Mouse (Mus musculus) retina, postnatal 1 day (tissue): ENCODE measurements around the gene Hhipl1.

Experiments
- DNase-seq: peaks from one replicate; pipeline ENCODE4 v3.0.0-alpha.2; 2012

Hhipl1 gene

DNA sequence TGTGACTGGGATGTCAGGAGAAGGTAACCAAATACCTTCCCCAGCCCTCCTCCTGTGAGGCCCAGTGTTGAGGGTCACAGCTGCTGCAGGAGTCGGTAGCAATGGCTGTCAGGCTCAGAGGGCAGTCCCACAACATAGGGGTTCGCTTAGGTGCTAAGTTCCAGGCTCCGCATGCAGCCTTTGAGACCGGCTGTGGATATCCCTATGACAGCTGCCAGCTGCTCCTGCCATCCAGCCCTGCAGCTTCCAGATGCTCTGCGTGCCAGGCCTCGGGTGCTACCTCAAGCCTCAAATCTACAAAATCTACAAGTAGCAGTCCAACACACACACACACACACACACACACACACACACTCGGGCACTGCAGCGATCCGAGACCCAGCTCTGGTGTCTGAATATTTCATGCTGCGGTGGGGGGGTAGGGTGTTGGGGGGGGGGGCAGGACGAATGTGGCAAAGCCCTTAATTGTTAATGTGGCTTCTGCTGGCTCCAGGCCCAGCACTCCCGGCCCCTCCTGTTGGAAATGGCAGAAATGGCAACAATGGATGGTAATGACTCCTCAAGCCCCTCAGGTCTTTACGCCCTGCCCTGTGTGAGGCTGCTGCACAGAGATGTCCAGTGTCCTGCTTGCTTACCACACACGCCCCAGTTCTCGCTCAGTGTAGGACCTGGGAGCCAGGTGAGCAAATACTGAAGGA, 27.7 kb upstream of the Hhipl1 start:
- DNase-seq: peak; percentile 70

DNA sequence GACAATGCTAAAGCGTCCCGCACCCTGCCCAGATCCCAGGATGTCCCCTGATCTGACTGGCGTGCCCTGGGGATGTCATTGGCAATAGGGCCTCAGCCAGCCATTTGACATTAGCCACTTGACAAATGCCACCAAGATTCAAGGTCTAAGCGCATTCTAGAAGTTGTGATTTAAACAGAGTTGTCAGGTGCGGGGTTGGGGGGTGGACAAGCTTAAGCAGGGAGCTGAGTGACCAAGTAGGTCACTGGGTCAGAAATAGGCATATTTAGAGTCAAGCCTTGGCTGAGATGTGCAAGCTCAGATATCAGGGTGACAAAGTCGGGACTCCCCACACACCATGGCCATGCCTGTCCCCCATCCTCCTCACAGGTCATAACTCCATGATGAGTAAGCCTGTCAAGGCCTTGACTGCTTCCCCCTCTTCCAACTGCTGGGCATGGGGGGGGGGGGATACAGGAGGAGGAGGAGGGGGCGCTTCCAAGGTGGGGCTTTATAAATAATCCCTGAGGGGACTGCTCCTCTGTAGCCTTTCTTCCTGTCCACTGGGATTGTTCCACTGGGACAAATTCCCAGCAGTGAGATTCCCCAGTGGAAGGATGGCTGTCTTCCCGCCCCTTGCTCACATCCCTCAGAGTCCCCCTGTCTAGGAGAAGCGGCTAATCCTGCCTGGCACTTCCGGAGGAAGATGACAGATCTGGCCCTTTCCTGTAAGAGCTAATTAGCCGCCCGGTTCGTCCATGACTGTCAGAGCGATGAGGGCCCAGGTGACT, 21.4 kb upstream of the Hhipl1 start:
- DNase-seq: peak; percentile 91

DNA sequence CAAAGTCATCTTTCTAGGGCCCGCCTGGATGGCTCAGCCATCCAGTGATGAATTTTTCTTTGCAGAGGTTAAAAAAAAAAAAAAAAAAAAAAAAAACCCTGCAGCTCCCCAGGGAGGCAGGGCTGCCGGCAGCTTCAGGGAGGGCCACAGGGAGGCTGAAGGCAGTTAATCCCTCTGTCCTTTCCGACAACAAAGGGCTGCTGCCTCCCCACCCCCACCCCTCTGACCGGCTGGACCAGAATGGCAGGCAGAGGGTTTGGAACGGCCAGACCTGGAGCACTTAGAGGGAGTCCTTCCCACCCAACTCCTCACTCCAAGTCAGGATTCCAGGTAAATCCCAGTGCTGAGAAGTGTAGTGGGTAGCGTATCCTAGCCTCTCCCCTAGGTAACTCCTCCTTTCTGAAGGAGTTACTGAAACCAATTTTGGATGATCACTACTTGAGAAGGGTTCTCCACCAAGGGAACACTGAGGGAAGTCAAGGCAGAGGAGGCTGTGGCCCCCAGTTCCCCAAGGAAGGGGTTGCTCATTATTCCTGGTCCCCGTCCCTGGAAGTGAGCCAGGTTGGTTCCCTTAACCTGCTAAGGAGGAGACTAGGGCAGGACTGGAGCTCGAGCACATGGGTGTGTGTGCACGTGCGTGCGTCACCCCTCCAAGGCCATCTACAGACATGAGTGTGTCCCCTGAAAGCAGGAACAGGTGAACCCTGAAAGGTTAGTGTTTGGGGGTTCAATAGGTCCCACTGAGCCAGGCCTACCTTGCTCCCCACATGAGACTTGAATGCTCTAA, 20.7 kb upstream of the Hhipl1 start:
- peak; percentile 84 for DNase-seq

DNA sequence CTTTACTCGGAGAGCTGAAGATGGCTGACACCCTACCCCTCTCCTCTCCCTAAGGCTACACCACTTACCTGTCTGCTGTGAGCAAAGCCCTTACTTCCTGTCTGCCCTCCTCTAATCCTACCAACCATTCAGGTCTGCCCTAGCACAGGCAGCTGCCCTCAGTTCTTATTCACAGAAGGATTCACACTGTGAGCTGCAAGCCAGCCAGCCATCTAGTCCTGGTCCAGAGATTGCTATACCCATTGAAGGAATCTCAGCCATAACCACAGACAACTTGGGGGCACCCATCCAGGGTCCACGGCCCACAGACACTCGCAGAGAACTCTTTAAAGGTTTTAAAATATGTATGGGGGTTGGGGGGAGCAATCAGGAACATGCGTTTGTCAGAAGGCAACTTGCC, 19.7 kb upstream of the Hhipl1 start:
- DNase-seq: no peak

DNA sequence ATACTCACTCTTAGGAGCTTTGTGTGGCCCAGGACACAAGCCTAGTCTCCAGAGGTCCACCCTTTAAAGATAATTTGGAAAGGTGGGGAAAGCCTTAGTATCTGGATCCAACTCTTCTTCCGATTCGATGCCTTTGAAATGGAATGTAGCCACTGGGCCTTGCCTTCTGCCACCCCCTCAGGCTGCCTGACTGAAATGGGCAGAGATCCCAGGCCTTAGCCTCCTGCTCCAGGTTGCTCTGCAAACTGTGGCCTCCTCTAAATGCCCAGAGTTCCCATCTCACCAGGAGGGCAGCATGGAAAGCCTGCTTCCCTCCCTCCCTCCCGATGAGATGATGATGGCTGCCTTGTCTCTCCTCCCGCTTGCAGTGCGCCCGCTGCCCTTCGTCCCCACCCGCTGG, 19.1 kb upstream of the Hhipl1 start:
- no peak for DNase-seq

DNA sequence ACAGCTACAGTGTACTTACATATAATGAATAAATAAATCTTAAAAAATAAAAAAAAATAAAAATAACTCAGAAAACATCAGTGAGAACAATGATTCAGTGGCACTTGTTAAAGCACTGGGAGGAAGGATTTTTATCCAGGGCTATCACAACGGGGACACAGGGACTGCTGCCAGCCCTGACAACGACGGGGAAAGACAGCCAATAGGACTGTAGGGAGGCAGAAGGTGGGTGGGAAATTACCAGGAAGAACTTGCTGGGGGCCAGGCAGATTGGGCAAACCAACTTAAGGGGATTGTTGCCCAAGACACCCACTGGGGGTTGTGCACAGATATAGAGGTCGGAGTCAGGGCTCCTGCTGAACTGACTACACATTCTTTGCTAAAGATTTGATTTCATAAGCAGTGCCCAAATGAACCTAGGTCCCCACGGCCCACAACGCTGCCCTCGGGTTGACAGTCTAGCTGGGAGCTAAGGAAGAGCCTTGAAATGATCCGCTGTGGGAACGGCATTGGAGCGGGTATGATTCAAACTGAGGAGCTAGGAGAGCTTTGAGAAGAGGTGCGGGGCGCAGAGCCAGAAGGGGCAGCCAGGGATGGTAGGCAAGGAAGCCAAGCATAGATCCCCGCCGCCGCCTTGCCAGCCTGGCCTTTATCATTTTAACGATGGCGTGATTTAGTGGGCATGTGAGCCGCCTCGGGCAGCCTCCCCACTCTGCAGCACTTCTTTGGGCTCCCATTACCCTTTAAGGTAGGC, 17.8 kb upstream of the Hhipl1 start:
- no peak for DNase-seq

DNA sequence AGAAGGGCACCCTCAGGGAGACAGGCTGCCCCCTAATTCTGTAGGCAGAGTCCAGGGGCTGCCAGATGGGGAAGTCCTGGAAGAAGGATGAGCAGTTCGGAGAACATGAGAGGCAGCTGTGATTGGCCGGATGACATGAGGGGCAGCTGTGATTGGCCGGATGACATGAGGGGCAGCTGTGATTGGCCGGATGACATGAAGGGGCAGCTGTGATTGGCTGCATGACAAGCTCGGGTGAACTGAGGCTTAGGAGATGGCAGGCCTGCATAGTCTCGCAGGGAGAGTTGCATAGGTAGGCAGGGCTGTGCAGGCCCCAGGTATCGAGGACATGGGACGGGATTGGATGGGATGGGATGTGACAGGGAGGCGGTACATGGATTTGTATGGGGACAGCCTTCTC, 13.7 kb upstream of the Hhipl1 start:
- peak; percentile 83 for DNase-seq

DNA sequence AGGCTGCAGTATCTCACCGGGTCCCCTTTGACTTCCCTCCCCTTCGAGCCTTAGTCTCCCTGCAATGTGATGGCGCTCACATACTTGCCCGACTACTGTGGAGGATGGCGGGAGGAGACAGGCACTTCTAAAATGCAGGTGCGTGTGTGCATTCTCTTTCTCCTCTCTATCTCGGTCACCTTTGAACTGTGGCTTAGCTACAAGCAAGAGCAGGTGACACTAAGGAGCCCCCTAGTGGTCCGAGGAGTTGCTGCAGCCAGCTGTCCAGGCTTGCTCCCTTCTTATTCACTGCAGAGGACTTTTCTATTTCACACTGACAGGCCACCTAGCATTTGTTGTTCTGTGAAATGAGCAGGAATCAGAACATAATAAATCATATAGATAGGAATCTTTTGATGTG, 13.1 kb upstream of the Hhipl1 start:
- peak; percentile 85 for DNase-seq

DNA sequence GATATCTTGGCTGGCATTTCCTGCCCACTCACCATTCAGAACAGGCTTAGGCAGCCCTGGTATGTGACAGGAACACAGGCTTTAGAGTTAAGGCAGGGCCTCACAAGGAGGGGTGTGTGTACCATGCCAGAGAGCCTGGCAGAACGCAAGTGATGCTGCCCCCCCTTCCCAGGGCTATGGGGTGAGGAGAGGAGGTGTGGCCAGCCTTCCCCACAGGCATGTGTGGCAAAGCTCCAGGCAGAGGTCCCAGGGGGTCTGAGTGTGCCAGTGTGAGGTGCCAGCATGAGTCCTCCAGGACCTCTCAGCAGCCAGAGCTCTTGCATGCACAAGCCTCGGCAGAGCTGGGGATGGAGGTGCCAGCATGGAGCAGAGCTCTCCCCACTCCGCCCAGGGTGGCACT, 11.4 kb upstream of the Hhipl1 start:
- DNase-seq: no peak

DNA sequence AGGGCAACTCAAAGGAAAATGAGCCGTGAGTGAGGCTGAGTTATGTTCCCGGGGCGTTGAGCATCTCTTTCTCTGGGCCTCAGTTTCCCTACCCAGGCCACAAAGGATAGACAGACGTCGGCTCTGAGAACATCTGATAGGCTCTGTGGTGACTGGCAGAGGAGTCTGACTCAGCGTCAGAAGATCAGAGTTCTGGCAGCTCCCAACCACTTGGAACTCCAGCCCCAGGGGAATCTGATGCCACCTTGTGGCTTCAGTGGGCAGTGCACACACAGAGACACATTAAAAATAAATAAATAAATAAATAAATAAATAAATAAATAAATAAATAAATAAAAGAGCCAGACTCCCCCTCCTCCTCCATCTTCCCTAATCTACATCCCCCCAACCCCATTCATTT, 9.0 kb upstream of the Hhipl1 start:
- DNase-seq: peak; percentile 70

DNA sequence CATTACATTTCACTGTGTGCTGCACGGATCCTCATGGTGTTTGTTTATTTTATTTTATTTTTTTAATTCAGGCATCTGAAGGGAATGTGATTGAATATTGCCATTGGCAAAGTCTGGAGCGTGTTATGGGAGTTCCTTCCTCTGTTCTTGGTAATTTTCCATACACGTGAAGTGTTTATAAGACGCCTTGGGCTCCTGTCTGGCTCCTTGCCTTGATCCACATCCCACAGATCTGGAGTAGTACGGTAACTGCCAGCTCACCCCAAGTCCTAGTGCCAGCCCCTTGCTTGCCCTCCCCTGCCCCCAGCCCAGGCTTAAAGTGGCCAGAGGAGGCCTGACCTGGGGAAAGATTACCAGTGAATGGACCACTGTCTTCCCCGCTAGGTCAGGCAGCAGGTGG, 5.1 kb upstream of the Hhipl1 start:
- DNase-seq: no peak

DNA sequence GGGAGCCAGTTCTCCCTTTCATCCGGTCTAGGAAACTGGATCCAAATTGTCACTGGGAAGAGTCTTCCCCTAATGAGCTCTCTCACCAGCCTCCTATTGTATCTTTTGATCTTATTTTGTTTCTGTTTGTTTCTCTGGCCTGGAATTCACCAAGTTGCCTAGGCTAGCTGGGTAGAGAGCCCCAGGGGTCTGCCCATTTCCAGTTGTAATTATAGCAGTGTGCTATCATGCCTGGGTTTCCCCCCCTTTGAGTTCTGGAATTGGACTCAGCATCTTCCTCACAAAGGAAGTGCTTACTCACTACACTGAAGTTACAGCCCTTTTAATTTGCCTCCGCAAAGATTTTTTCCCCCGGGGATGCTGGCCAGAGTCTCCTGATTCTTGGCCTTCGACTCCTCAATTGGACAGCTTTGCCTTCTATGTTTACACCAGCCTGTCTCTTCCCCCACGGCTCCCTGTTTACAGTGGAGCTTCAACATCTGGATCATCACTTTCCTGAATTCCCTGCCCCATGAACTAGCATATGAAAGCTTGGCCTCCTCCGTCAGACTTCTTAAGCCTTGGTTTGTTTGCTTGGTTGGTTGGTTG, 2.2 kb upstream of the Hhipl1 start:
- DNase-seq: peak; percentile 43

DNA sequence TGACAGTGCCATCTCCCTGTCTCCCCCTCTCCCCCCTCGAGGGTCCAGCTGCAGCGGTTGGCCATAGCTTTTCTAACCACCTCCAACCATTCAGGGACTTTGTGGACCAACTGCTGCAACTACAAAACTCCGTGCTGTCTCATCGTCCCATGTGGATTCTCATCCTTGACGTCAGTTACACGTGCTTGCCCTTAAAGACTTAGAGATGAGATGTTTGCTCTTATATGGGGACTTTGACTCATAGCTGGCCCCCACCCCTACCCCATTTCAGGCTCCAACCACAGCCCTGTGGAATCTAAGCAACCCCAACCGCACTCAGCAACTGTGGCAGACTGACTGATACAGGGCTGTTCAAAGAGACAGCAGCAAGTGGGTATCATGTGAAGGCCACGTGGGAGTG, 898 bp upstream of the Hhipl1 start:
- no peak for DNase-seq

DNA sequence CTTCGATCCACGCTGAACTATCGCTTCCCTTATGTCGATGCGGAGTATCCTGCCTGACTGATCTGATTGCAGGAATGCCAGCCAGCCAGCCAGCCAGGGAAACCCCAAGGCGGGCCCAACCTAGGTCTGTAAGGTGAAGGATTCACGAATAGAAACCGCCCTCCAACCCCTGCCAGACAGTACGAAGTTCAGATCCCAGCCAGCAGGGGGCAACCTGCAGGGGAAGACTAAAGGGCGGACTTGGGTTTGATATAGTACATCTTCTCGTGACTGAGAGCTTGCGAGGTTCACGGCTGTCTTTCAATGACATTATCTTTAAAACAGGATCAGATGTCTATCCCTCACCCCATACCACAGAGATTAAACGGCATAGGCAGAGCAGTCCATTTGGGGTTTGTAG, 1.5 kb downstream of the Hhipl1 start:
- DNase-seq: peak; percentile 77

DNA sequence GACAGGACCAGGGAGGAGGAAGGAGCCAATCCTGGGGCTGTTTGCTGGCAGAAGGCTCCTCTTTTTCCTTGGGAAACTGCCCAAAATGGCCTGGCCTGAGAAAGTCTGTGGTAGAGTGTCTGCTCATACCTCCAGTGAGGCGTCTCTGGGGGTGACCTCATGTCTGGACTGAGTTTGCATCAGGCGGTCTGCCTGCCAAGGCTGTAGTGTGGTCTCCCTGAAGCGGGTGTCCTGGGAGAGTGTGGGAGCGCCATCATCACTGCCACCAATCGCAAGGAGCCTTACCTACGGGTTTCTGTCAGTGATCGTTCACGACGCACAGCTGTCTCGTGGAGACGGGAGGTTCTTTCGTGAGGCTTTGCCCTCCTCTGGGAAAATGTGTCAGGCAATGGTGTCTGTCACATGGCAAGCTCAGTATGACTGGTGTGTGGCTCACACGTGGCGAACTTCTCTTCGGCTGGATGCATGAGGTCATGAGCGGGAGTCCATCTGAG, 2.3 kb downstream of the Hhipl1 start:
- no peak for DNase-seq

DNA sequence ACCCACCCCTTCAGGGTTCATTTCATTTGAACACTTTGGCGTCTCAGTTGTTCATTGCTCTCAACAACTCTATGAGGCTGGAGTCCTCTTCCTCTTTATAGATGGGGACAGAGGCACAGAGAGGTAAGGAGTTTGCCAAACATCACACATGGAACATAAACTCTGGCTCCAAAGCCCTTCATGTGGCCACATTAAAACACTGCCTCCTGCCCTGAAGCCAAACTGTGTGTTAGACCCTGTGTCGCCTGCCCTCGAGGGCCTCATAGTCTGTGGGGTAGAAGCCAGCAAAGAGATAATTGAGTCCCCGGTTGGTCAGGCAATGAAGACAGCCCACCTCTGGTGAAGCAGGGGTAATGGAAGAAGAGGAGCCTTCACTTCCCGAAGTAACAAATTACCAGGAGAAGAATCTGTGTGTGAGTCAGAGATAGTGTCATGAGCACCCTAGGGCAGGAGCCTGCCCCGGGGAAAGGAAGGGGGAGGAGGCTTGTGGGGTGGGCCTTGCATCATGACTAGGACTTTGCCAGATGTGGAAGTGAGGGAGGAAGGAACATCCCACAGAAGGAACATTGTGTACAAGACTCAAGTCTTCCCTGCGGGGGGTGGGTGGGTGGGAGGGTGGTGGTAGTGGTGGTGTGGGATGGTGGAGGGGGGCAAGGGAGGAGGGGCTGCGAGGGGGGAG, 3.2 kb downstream of the Hhipl1 start:
- no peak for DNase-seq

DNA sequence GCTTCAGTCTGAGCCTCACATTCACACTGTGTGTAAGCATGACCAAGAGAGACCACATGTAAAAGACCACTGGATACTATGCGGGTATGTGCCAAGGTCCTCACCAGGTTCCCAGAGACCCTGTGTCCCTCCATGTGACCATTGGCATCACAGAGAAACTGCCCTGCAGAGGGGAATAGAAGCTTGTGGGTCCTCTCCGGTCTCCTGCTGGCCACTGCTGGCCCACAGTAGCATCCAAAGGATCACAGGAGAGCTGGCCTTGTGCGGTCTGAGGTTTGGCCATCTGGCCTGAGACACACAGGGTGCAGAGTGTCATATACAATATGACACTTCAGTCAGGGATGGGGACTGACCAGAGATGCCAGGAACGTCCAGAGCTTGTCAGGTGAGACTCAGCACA, 4.0 kb downstream of the Hhipl1 start:
- no peak for DNase-seq

DNA sequence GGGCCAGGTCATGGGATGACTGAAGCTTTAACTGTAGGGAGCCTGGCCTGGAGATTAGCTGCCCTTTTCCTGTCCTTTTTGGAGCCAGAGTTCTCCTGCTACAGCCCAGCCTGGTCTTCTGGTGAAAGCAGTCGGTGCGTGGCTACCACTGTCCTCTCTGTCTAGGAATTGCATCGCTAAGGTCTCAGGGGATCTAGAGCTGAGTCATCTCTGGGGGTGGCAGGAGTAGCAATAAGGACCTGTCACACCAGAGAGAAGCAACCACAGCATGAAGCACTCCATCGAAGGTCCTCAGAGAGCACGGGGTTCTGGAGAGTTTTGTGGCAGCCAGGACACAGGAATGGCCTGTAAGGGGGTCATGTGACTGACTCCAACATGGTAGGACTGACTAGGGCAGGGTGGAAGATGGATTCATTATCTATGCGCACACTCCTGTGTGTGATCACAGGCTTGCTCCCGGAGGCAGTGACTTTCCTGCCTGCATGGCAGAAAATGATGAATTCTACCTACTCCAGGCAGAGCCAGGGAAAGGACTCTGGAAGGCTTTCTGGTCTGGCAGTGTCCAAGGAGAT, 4.5 kb downstream of the Hhipl1 start:
- DNase-seq: no peak

DNA sequence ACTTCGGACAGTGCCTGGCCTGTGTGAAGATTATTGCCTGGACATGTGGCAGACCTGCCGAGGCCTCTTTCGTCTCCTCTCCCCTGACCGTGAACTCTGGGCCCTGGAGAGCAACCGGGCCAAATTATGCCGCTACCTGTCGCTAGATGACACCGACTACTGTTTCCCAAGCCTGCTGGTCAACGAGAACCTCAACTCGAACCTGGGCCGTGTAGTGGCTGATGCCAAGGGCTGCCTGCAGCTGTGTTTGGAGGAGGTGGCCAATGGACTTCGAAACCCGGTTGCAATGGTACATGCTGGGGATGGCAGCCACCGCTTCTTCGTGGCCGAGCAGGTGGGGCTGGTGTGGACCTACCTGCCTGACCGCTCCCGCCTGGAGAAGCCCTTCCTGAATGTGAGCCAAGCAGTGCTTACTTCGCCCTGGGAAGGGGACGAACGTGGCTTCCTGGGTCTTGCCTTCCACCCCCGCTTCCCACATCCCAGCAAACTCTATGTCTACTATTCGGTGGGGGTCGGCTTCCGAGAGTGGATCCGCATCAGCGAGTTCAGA, 5.7 kb downstream of the Hhipl1 start:
- no peak for DNase-seq

DNA sequence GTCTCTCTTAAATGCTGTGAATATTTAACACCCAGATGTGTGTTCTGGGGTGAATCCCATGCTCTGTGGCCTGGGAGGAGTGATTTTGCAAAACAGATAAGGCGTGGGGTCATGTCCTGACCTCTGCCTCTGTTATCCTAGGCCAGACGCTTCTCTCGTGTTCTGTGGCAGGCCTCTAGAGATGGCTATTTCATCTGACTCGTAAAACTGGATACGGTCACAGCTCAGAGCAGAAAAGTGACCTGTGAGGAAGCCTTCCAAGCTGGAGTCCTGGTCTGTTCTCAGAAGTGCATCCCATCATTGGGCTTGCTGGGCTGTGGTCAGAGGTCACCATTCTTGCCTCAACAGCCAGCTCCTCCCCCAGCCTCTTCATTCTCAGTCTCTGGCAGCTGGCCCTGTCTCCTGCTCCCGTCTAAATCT, 6.4 kb downstream of the Hhipl1 start:
- no peak for DNase-seq

DNA sequence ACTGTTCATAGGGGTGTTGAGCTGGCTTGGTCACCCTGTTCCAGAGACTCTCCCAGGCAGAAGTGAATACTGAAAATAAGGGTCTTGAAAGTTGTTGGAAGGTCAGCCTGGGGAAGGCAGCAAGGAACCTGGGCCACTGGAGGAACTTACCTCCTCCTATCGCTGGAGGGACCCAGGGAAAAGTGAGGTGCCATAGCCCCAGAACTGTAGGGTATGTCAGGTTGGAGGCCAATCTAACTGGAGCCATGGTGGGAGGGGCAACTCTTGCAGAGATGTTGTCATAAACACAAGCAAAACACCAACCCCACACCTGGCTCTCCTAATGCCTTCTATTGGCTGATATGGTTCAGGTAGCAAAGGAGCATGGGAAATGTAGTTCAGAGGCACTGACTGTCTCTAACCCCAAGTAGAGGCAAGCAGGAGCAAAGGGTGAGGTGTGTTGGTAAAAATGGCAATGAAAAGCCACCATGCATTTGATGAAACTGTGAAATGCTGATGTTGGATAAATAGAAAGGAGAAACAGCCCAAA, 7.2 kb downstream of the Hhipl1 start:
- no peak for DNase-seq
